Mouse (Mus musculus) liver, postnatal 0 days (tissue): Measurements from ENCODE around the gene Btbd9. TPM values are rescaled to one million over a fixed set of nuclear protein-coding genes. Genes with fewer than 3 reads are reported as not detected.

ENCODE experiments used
- ATAC-seq: fragments of 200-750 bp; cut with Nextera tagmentation; 2 replicates; pipeline ENCODE4 v1.8.0; 2017; ENCODE audit warnings: mild to moderate bottlenecking, moderate library complexity
- DNase-seq: peaks from one replicate; pipeline ENCODE4 v3.0.0-alpha.2; 2016
- H3K27ac ChIP-seq: fragments of 300-500 bp; sonication (generic); 2 replicates; pipeline ENCODE4 v1.5.1; 2014; ENCODE audit warnings: antibody characterized with exemption, moderate library complexity, mild to moderate bottlenecking, low read depth
- H3K27me3 ChIP-seq: fragments of 300-500 bp; sonication (generic); 2 replicates; pipeline ENCODE4 v1.6.1; 2014; ENCODE audit warnings: low read length, control low read depth, mixed read lengths; ENCODE audit not compliant: insufficient read depth
- H3K36me3 ChIP-seq: fragments of 300-500 bp; sonication (generic); replicated peaks from 2 replicates; pipeline ENCODE4 v1.6.1; 2014; ENCODE audit warnings: mild to moderate bottlenecking, control low read depth, low read length, moderate library complexity, mixed read lengths; ENCODE audit not compliant: insufficient read depth
- H3K4me1 ChIP-seq: fragments of 300-500 bp; sonication (generic); 2 replicates; pipeline ENCODE4 v1.6.1; 2014; ENCODE audit warnings: antibody characterized with exemption, mild to moderate bottlenecking, control low read depth; ENCODE audit not compliant: insufficient read depth
- H3K4me2 ChIP-seq: fragments of 300-500 bp; sonication (generic); 2 replicates; pipeline ENCODE4 v1.6.1; 2014; ENCODE audit warnings: low read depth, mild to moderate bottlenecking, low read length, moderate library complexity, mixed read lengths
- H3K4me3 ChIP-seq: fragments of 300-500 bp; sonication (generic); 2 replicates; pipeline ENCODE4 v1.5.1; 2014; ENCODE audit warnings: low read depth, low read length
- H3K9ac ChIP-seq: fragments of 300-500 bp; sonication (generic); replicated peaks from 2 replicates; pipeline ENCODE4 v1.6.1; 2014; ENCODE audit warnings: mild to moderate bottlenecking, moderate library complexity
- H3K9me3 ChIP-seq: fragments of 300-500 bp; sonication (generic); 2 replicates; pipeline ENCODE4 v1.6.1; 2016; ENCODE audit warnings: mild to moderate bottlenecking, control low read depth, low read length, mixed read lengths
- CTCF ChIP-seq: sonication (generic); IDR thresholded peaks from 2 replicates; pipeline ENCODE4 v1.5.1; 2016; ENCODE audit warnings: antibody characterized with exemption, low read depth
- EP300 ChIP-seq: IDR thresholded peaks from 2 replicates; pipeline ENCODE4 v1.6.1; 2016; ENCODE audit warnings: antibody characterized with exemption, low read depth, mild to moderate bottlenecking
- WGBS: fragments of 180-500 bp; shearing (Covaris S2); extraction: QIAGEN DNeasy Blood & Tissue Kit; methylation state at CpG from one replicate; pipeline ENCODE4 v1.1.7; 2014; ENCODE audit not compliant: insufficient replicate concordance; 5-methylcytosine and 5-hydroxymethylcytosine counted together
- polyA plus RNA-seq: library from polyadenylated mRNA; unstranded; fragments of >200 nt; fragmentation: Nextera tagmentation; extraction: Ambion mirVana; gene quantifications from 2 replicates; pipeline ENCODE4 v1.2.1, GENCODE M21; 2015

The Btbd9 gene
- polyA plus RNA-seq, 1 experiment from 2014 or later = 16.5 TPM

DNA sequence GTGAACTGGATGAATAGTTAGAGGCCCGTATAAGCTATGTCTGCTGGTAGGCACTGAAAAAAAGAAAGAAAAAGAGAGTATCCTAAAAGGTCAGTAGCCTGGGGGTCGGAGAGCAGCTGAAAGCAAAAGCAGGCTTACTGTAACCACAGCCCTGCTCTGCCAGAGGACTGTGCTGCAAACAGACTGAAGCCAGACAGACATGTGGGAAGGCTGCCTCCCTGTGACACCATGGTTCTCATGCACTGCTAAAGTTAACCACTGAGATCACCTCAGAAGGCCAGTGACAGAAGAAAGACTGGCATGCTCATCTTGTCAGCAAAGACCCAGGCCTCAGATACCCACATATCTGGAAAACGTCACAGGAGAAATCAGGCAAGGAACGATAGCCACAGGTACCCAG, 317.8 kb downstream of the Btbd9 start:
- Histone ChIP-seq H3K27me3 (no peaks in the 10 kb centered on the region), H3K27ac (no peak overlapping the region), H3K36me3 (no peaks in the 10 kb centered on the region), H3K4me3 (no peak overlapping the region), H3K9me3 (no peaks in the 10 kb centered on the region), H3K9ac (no peak overlapping the region), H3K4me1 (peaks cover 6% of the 10 kb centered on the region; the same call in 1 of the 2 replicates), H3K4me2 (no peak overlapping the region)
- TF ChIP-seq CTCF (no peak), EP300 (no peak)
- 72% methylated on average over 4 of the region's 4 CpGs for WGBS
- DNase-seq = no peak
- no peak for ATAC-seq

DNA sequence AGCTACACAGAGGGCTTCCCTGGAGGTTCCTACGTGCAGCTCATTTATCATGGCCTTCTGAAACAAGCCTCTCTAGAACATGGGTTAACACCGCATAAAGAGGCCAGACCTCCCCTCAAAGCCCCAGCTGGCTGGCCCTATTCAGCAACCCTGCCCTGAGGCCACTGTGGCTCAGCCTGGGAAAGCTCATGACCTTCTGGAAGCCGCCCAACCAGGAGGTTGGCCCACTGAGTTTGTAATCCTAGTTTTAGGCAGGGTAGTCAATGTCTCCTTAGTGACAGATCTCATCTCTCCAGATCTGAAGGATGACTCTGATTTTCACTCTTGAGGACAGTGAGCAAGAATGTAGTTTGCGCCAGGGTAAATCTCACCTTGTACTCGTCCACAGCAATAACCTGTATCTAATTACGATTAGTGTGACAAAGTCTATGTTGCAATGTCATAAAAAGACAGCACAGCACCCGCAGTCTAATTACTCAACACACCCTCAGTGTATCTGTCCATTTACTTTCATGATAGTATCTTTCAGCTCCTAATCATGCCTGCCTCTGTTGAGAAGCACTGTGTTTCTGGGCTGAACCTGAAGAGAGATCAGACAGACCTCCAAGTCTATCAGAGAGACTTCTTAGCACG, 320.2 kb downstream of the Btbd9 start:
- no peaks in the 10 kb centered on the region for H3K9me3 ChIP-seq
- no peak for TF ChIP-seq CTCF
- no peak for TF ChIP-seq EP300
- no peak overlapping the region for H3K27ac ChIP-seq
- no peak overlapping the region for H3K4me2 ChIP-seq
- no peaks in the 10 kb centered on the region for H3K36me3 ChIP-seq
- ATAC-seq (no peak), DNase-seq (no peak)
- no peaks in the 10 kb centered on the region for H3K27me3 ChIP-seq
- 77% methylated on average over 8 of the region's 8 CpGs for WGBS
- H3K4me1 ChIP-seq = no peaks in the 10 kb centered on the region
- H3K9ac ChIP-seq = no peak overlapping the region
- no peak overlapping the region for H3K4me3 ChIP-seq

DNA sequence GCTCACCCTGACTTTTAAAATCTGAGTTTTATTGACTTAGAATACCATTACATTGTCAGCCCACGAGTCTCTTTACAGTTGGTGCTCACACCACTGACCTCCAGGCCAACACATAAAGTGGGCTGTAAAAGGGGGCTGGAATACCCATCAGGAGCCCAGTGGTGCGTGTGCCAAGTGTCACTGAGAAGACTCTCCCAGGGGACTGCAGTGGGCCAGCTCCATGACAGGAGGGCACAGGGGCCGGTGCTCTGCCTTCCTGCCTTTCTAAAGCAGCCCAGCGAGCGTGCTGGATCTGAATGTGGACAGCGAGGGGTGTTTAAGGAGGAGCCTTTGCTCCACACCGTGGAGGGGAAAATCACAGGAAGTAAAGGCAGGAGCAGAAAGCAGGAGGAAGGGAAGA, 322.4 kb downstream of the Btbd9 start:
- Histone ChIP-seq H3K4me3 (no peak overlapping the region), H3K4me2 (no peak overlapping the region), H3K27me3 (no peaks in the 10 kb centered on the region), H3K4me1 (no peaks in the 10 kb centered on the region), H3K27ac (no peak overlapping the region), H3K9me3 (no peaks in the 10 kb centered on the region), H3K9ac (no peak overlapping the region), H3K36me3 (no peaks in the 10 kb centered on the region)
- no peak for ATAC-seq
- 72% methylated on average over 7 of the region's 7 CpGs for WGBS
- no peak for DNase-seq
- TF ChIP-seq CTCF = no peak
- TF ChIP-seq EP300 = no peak

DNA sequence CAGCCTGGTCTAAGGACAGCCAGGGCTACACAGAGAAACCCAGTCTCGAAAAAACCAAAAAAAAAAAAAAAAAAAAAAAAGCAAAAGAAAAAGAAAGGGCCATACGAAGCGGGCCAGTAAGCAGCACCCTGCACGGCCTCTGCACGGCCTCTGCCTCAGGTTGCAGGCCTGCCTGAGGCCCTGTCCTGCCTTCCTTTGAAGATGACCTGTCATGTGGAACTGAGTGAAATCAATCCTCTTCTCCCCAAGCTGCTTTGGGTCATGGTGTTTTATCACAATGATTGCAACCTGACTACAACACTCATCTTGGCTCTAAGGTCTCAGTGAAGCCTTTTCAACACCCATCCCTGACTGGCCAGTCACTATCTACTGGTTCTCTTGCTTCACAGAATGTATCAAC, 323.3 kb downstream of the Btbd9 start:
- ATAC-seq = no peak

DNA sequence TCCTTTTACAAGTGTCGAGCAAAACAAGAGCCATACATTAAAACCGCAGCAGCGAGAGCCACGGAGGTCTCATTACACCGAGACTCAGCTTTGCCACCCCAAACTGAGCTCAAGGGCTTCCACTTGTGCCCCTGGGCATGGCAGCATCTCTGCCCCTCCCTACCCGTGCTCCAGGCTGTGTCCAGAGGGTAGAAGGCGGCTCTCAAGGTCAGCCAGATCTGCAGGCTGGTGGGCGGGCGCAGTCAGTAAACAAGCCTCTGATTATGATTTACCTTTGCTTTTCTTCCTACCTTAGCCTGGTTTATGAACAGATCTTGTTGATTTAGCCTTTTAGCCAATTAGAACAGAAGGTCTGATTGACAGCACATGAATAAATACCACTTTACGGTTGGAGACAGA, 331.0 kb downstream of the Btbd9 start:
- no peak overlapping the region for H3K27ac ChIP-seq
- WGBS = 76% methylated on average over 10 of the region's 10 CpGs
- H3K36me3 ChIP-seq = no peaks in the 10 kb centered on the region
- TF ChIP-seq EP300 = no peak
- no peak for TF ChIP-seq CTCF
- no peak overlapping the region for H3K4me2 ChIP-seq
- no peak overlapping the region for H3K4me3 ChIP-seq
- H3K9me3 ChIP-seq = no peaks in the 10 kb centered on the region
- DNase-seq (no peak), ATAC-seq (no peak)
- H3K9ac ChIP-seq = no peak overlapping the region
- H3K4me1 ChIP-seq = 0 out of 2 replicates have a peak, but pooled peaks cover 2% of the 10 kb centered on the region
- no peaks in the 10 kb centered on the region for H3K27me3 ChIP-seq

More for the DNA sequence above, 323.3 kb downstream of the Btbd9 start:
- Histone ChIP-seq H3K4me2 (no peak overlapping the region), H3K4me1 (no peaks in the 10 kb centered on the region), H3K9ac (no peak overlapping the region), H3K27me3 (no peaks in the 10 kb centered on the region), H3K4me3 (no peak overlapping the region), H3K36me3 (no peaks in the 10 kb centered on the region), H3K9me3 (no peaks in the 10 kb centered on the region), H3K27ac (no peak overlapping the region)
- 88% methylated on average over 5 of the region's 5 CpGs for WGBS
- DNase-seq = no peak
- no peak for TF ChIP-seq EP300
- TF ChIP-seq CTCF = no peak

DNA sequence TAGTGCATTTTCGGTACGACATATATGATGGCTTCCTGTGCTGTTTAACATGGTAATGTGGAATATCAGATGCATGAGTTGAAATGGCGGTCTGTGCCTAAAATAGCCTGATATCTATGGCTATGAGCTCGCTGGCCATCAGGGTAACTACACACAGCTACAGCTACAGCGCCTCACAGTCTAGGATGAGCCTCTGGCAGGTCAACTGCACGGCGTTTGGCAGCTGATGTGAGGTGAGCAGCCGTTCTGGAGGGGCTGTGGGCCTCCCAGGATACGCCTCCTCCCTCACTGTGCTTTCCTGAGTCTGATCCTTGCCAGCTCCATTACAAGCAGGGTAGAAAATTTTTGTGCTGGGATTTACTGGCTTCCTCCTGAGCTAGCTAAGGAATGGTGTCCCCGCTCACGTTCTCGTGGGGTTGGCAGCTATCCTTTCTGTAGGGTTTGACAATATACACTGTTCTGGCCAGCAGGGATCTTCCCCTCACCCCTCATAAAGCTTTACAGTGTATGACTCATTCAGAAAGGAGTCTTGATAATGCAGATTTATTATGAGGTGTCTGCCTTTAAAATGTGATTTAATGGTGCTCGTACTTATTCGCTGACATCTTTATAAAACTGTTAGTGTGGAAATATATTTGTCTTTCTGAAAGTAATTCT, 331.5 kb downstream of the Btbd9 start:
- H3K9ac ChIP-seq = no peak overlapping the region
- H3K4me3 ChIP-seq = no peak overlapping the region
- no peak overlapping the region for H3K27ac ChIP-seq
- no peaks in the 10 kb centered on the region for H3K9me3 ChIP-seq
- no peaks in the 10 kb centered on the region for H3K27me3 ChIP-seq
- DNase-seq (no peak), ATAC-seq (no peak)
- 0 out of 2 replicates have a peak, but pooled peaks cover 2% of the 10 kb centered on the region for H3K4me1 ChIP-seq
- 76% methylated on average over 14 of the region's 14 CpGs for WGBS
- no peaks in the 10 kb centered on the region for H3K36me3 ChIP-seq
- TF ChIP-seq CTCF (no peak), EP300 (no peak)
- H3K4me2 ChIP-seq = no peak overlapping the region
